Mouse (Mus musculus): ENCODE data around the gene Zfp462. TPM values are rescaled to one million over a fixed set of nuclear protein-coding genes. Genes with fewer than 3 reads are reported as not detected.
A peak's percentile ranks its signal among the peaks of the same experiment; 100 is the strongest.

Zfp462 gene
- polyA plus RNA-seq, 1 experiment from 2014 or later: 1.1 TPM

DNA sequence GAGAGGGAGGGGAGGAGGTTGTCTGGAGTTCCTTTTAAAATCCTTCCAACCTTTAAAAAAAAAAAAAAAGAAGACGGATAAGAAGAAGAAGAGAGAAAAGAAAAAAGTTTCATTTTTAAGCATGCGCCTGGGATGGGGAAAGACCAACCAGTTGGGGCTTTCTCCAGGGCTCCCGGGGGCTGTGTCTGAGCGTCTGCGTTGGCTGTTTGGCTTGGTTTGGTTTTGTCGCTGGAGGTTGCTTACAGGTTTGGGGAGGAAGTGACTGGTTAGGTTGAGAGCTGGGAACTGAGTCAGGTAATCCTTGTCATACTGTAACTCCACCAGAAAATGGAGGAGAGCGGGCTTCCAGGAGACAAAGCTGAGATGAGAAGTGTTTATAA is 4.7 kb downstream of the Zfp462 start:
- Histone ChIP-seq H3K4me2 (replicated peaks; ENCODE audit: low read depth) (peak overlapping the region; percentile 92), H3K36me3 (ENCODE audit: control insufficient read depth, insufficient read depth) (no peaks in the 10 kb centered on the region), H3K27ac (ENCODE audit: low read depth, low read length) (peak overlapping the region; percentile 85), H3K4me1 (replicated peaks; ENCODE audit: control insufficient read depth, insufficient read depth, low read length) (no peaks in the 10 kb centered on the region), H3K9ac (ENCODE audit: low read depth, low read length) (peak overlapping the region; percentile 83), H3K9me3 (ENCODE audit: control insufficient read depth) (no peaks in the 10 kb centered on the region), H3K27me3 (replicated peaks; ENCODE audit: control insufficient read depth, insufficient read depth, low read length) (no peaks in the 10 kb centered on the region), H3K4me3 (ENCODE audit: low read depth, low read length) (peak overlapping the region; percentile 81)
- WGBS: 12% methylated on average over 7 of the region's 7 CpGs
- no peak for TF ChIP-seq CTCF (IDR thresholded peaks at IDR 0.05; ENCODE audit: low read depth)
- no peak for ATAC-seq

- Histone ChIP-seq H3K4me1 (replicated peaks; ENCODE audit: control insufficient read depth, insufficient read depth, low read length) (no peaks in the 10 kb centered on the region), H3K9ac (ENCODE audit: low read depth, low read length) (peak overlapping the region; percentile 83; the same call in 1 of the 2 replicates), H3K9me3 (ENCODE audit: control insufficient read depth) (no peaks in the 10 kb centered on the region), H3K4me2 (replicated peaks; ENCODE audit: low read depth) (peak overlapping the region; percentile 92), H3K27me3 (replicated peaks; ENCODE audit: control insufficient read depth, insufficient read depth, low read length) (no peaks in the 10 kb centered on the region), H3K27ac (ENCODE audit: low read depth, low read length) (peak overlapping the region; percentile 85), H3K4me3 (ENCODE audit: low read depth, low read length) (peak overlapping the region; percentile 81; the same call in 1 of the 2 replicates), H3K36me3 (ENCODE audit: control insufficient read depth, insufficient read depth) (no peaks in the 10 kb centered on the region)
- 30% methylated on average over 2 of the region's 2 CpGs for WGBS
- no peak for TF ChIP-seq CTCF (IDR thresholded peaks at IDR 0.05; ENCODE audit: low read depth)
- ATAC-seq: no peak
These were observed 5.3 kb downstream of the Zfp462 start for GRCm38 (mm10) chr4:54950136-54950535.

DNA sequence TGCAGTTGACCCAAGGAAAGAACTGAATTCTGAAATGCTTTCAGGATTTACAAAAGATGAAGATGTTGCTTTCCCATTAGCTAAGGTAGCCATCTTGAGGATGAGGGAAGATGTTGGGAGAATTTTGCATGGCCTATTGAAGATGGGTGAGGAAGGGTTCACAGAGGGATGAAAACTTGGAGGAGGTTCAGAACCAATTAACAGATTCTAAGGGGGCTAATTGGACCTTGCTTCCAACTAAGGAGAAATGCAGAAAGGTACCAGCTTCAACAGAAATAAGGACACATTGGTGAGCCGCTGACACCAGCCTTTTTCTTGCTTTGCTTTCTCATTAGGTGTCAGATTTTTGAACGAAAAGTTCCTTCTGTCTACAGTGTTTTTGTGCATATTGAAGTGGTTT is 6.0 kb downstream of the Zfp462 start:
- Histone ChIP-seq H3K4me3 (ENCODE audit: low read depth, low read length) (no peak overlapping the region), H3K27ac (ENCODE audit: low read depth, low read length) (no peak overlapping the region), H3K9me3 (ENCODE audit: control insufficient read depth) (no peaks in the 10 kb centered on the region), H3K4me1 (replicated peaks; ENCODE audit: control insufficient read depth, insufficient read depth, low read length) (no peaks in the 10 kb centered on the region), H3K9ac (ENCODE audit: low read depth, low read length) (no peak overlapping the region), H3K4me2 (replicated peaks; ENCODE audit: low read depth) (no peak overlapping the region), H3K36me3 (ENCODE audit: control insufficient read depth, insufficient read depth) (no peaks in the 10 kb centered on the region), H3K27me3 (replicated peaks; ENCODE audit: control insufficient read depth, insufficient read depth, low read length) (no peaks in the 10 kb centered on the region)
- TF ChIP-seq CTCF (IDR thresholded peaks at IDR 0.05; ENCODE audit: low read depth): no peak
- WGBS: 94% methylated on average over 2 of the region's 2 CpGs
- no peak for ATAC-seq

- Histone ChIP-seq H3K4me2 (replicated peaks; ENCODE audit: low read depth) (no peak overlapping the region), H3K27ac (ENCODE audit: low read depth, low read length) (no peak overlapping the region), H3K9me3 (ENCODE audit: control insufficient read depth) (no peaks in the 10 kb centered on the region), H3K27me3 (replicated peaks; ENCODE audit: control insufficient read depth, insufficient read depth, low read length) (no peaks in the 10 kb centered on the region), H3K9ac (ENCODE audit: low read depth, low read length) (no peak overlapping the region), H3K4me3 (ENCODE audit: low read depth, low read length) (no peak overlapping the region), H3K36me3 (ENCODE audit: control insufficient read depth, insufficient read depth) (no peaks in the 10 kb centered on the region; the same call in 1 of the 2 replicates), H3K4me1 (replicated peaks; ENCODE audit: control insufficient read depth, insufficient read depth, low read length) (no peaks in the 10 kb centered on the region)
- ATAC-seq: no peak
- 69% methylated on average over 9 of the region's 9 CpGs for WGBS
- no peak for TF ChIP-seq CTCF (IDR thresholded peaks at IDR 0.05; ENCODE audit: low read depth)
These were observed 9.0 kb downstream of the Zfp462 start for GRCm38 (mm10) chr4:54953657-54954395.

DNA sequence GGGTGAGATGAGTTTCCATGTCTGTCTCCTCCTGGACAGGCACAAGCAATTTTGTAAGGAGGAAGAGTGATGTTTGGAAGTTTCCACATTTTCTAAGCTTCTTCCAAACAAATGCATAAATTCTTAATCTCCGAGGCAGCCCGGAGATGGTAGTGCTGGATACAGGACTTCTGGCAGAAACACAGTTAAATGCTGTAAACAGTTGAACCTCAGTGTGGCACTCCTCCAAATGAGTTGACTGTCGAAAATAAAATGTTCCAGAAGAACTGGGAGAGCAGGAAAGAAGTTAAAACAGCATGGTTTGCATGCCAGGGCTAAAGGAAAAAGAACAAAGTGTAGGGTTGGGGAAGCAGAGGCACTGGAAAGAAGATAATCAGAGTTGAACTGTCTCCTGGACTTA is 9.6 kb downstream of the Zfp462 start:
- no peak overlapping the region for H3K9ac ChIP-seq (ENCODE audit: low read depth, low read length)
- H3K4me2 ChIP-seq (replicated peaks; ENCODE audit: low read depth): no peak overlapping the region
- no peak overlapping the region for H3K27ac ChIP-seq (ENCODE audit: low read depth, low read length)
- no peaks in the 10 kb centered on the region; the same call in 1 of the 2 replicates for H3K36me3 ChIP-seq (ENCODE audit: control insufficient read depth, insufficient read depth)
- no peak for ATAC-seq
- H3K27me3 ChIP-seq (replicated peaks; ENCODE audit: control insufficient read depth, insufficient read depth, low read length): no peaks in the 10 kb centered on the region
- H3K9me3 ChIP-seq (ENCODE audit: control insufficient read depth): no peaks in the 10 kb centered on the region
- H3K4me3 ChIP-seq (ENCODE audit: low read depth, low read length): no peak overlapping the region
- no peaks in the 10 kb centered on the region for H3K4me1 ChIP-seq (replicated peaks; ENCODE audit: control insufficient read depth, insufficient read depth, low read length)
- TF ChIP-seq CTCF (IDR thresholded peaks at IDR 0.05; ENCODE audit: low read depth): no peak
- WGBS: 59% methylated on average over 3 of the region's 3 CpGs

GRCm38 (mm10) chr4:54960776-54961175 is 15.9 kb downstream of the Zfp462 start:
- Histone ChIP-seq H3K27ac (ENCODE audit: low read depth, low read length) (no peak overlapping the region), H3K9me3 (ENCODE audit: control insufficient read depth) (no peaks in the 10 kb centered on the region), H3K9ac (ENCODE audit: low read depth, low read length) (no peak overlapping the region), H3K4me2 (replicated peaks; ENCODE audit: low read depth) (no peak overlapping the region), H3K27me3 (replicated peaks; ENCODE audit: control insufficient read depth, insufficient read depth, low read length) (no peaks in the 10 kb centered on the region), H3K36me3 (ENCODE audit: control insufficient read depth, insufficient read depth) (no peaks in the 10 kb centered on the region; the same call in 1 of the 2 replicates), H3K4me3 (ENCODE audit: low read depth, low read length) (no peak overlapping the region), H3K4me1 (replicated peaks; ENCODE audit: control insufficient read depth, insufficient read depth, low read length) (0 out of 2 replicates have a peak, but pooled peaks cover 3% of the 10 kb centered on the region)
- TF ChIP-seq CTCF (IDR thresholded peaks at IDR 0.05; ENCODE audit: low read depth): no peak
- ATAC-seq: no peak
- 53% methylated on average over 4 of the region's 4 CpGs for WGBS

Measured in intestine, postnatal 0 days (tissue).